Mouse (Mus musculus): ENCODE results near the gene Sgip1. TPM values are rescaled to one million over a fixed set of nuclear protein-coding genes. Genes with fewer than 3 reads are reported as not detected.

The Sgip1 gene
- polyA plus RNA-seq, 1 experiment from 2014 or later = 1.2 TPM

DNA sequence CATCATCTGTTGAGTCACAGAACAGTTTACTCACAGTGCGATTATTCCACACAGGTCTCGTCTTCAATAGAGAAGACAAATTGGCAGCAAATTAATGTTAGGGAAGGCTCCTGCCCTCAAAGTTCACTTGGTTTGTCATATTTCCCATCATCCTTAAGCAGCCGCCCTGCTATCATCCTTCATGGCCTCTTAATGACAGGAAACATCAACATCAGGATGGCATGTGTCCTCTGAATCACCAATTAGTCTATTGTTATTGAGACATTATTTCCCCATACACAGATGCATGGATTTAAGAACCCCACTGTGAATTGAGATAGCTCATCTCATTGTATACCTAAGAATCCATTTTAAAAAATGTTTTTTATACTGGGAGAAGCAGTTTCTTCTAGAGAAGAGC, 10.1 kb upstream of the Sgip1 start:
- no peak overlapping the region for H3K4me2 ChIP-seq (ENCODE audit: low read depth, low read length)
- ATAC-seq (replicated peaks; ENCODE audit: extremely low read depth, insufficient read depth, low FRiP score) = no peak
- no peaks in the 10 kb centered on the region for H3K36me3 ChIP-seq (ENCODE audit: control insufficient read depth, insufficient read depth)
- no peaks in the 10 kb centered on the region for H3K9me3 ChIP-seq (replicated peaks; ENCODE audit: control insufficient read depth, low read length)
- no peak overlapping the region for H3K27ac ChIP-seq (ENCODE audit: low read length)
- no peaks in the 10 kb centered on the region for H3K4me1 ChIP-seq (ENCODE audit: control insufficient read depth, insufficient read depth, low read length)
- WGBS = 74% methylated on average over 3 of the region's 3 CpGs
- H3K4me3 ChIP-seq (ENCODE audit: low read length) = no peak overlapping the region
- H3K27me3 ChIP-seq (ENCODE audit: control insufficient read depth, insufficient read depth, low read length) = no peaks in the 10 kb centered on the region
- H3K9ac ChIP-seq (ENCODE audit: low read length) = no peak overlapping the region

DNA sequence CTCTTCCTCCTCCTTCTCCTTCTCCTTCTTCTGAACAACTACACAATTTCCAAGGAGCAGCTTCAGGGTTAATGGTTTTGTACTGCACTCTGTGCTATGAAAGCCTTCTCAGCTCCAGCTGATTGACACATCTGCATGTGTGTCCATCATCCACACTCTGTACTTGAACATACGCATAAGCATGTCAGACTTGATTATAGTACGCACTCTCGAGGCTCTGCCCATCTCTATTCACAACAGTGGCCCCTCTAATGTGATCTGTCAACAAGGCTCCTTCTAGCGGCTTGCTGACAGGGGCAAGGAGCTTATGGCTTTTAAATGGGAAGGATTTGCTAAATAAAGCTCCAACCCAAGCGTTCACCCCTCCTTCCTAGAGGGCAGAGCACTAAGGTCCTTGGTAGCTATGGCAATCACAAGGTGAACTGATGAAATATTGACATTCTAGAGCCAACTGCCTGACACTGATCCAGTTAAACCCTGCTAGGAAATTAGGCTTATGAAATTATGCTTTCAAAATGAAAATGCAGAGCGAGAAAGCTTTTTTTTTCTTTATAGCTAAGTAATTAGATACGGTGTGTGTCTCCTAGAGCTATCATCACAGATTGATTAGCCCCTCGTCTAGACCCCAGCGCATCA, 7.0 kb upstream of the Sgip1 start:
- 59% methylated on average over 9 of the region's 9 CpGs for WGBS
- Histone ChIP-seq H3K9me3 (replicated peaks; ENCODE audit: control insufficient read depth, low read length) (no peaks in the 10 kb centered on the region), H3K27me3 (ENCODE audit: control insufficient read depth, insufficient read depth, low read length) (no peaks in the 10 kb centered on the region)

DNA sequence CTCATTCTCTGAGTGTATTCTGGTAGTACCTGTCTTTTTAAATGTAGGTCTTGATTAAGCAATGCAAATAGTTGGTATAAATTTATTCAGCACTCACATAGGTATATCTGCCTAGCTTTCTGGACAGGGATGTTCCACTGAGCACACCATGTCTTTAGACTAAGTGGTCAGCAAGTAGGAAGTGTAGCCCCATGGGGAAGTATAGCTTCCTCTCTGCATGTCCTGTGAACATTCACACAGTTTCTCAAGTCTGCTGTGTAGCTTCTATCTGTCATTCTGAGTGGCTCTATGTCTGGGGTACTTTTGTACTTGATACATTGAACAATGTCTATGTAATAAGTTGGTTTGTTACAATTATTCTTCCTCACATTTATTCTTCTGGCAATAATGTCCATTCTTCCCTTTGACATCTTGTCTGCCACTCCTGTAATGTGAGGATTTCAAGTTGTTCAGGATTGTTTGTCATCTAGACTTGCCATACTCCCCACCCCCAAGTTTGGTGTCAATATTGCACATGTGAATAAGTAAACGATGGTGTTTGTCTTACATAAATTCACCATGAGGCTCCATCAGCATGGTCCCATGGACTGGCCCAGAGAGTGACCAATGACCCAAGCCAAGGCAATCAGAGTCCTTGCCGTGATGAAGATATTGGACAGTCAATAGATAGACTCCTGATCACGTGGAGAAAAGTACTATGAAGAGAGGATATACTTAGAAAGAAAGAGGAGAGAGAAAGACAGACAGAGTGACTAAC, 12.4 kb downstream of the Sgip1 start:
- no peak overlapping the region for H3K9ac ChIP-seq (ENCODE audit: low read length)
- no peak overlapping the region for H3K27ac ChIP-seq (ENCODE audit: low read length)
- H3K27me3 ChIP-seq (ENCODE audit: control insufficient read depth, insufficient read depth, low read length) = no peaks in the 10 kb centered on the region
- ATAC-seq (replicated peaks; ENCODE audit: extremely low read depth, insufficient read depth, low FRiP score) = no peak
- H3K9me3 ChIP-seq (replicated peaks; ENCODE audit: control insufficient read depth, low read length) = no peaks in the 10 kb centered on the region
- 70% methylated on average over 3 of the region's 3 CpGs for WGBS
- no peak overlapping the region for H3K4me3 ChIP-seq (ENCODE audit: low read length)
- no peaks in the 10 kb centered on the region for H3K4me1 ChIP-seq (ENCODE audit: control insufficient read depth, insufficient read depth, low read length)
- H3K36me3 ChIP-seq (ENCODE audit: control insufficient read depth, insufficient read depth) = no peaks in the 10 kb centered on the region
- no peak overlapping the region for H3K4me2 ChIP-seq (ENCODE audit: low read depth, low read length)

More for the DNA sequence above, 7.0 kb upstream of the Sgip1 start:
- no peak overlapping the region for H3K4me2 ChIP-seq (ENCODE audit: low read depth, low read length)
- no peaks in the 10 kb centered on the region for H3K4me1 ChIP-seq (ENCODE audit: control insufficient read depth, insufficient read depth, low read length)
- H3K27ac ChIP-seq (ENCODE audit: low read length) = no peak overlapping the region
- no peaks in the 10 kb centered on the region for H3K36me3 ChIP-seq (ENCODE audit: control insufficient read depth, insufficient read depth)
- H3K9ac ChIP-seq (ENCODE audit: low read length) = no peak overlapping the region
- no peak overlapping the region for H3K4me3 ChIP-seq (ENCODE audit: low read length)
- no peak for ATAC-seq (replicated peaks; ENCODE audit: extremely low read depth, insufficient read depth, low FRiP score)

DNA sequence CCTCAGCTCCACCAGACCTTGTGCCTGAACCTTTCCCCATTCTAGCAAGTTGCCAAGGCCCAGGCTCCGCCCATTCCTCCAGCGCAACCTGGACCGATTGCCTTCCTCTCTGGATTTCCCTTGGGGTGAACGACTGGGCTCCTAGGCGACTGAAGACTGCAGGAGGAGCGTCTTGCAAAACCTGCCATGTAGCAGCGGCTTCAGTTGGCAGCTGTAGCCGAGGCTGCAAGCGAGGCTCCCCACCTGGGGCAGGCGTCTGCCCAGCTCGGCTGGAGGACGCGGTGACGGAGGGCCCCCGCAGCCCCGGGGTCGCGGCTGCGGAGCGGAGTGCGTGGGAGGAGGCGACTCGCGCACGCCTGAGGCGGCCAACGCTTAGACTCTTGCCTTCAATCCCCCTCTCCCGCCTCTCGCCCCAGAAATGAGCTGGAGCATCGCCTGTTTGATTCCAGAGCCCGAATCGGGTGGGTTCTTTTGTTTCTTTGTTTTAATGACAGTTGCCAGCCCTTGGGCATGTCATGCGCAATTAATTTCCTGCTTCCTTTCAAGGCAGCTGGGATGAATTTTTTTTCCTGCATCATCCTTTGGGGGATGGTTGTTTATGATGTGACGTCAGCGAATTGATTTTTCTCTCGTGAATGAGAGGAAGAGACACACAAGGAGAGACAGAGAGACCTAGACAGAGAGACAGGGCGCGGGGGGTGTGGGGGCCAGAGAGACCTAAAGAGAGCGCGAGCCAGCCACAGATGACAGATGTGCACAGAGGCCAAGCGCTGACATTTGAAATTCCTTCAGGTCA, 18.2 kb downstream of the Sgip1 start:
- 0 out of 2 replicates have a peak, but pooled peaks cover 4% of the 10 kb centered on the region for H3K27me3 ChIP-seq (ENCODE audit: control insufficient read depth, insufficient read depth, low read length)
- no peak; the same call in 1 of the 2 replicates for ATAC-seq (replicated peaks; ENCODE audit: extremely low read depth, insufficient read depth, low FRiP score)
- no peak overlapping the region for H3K27ac ChIP-seq (ENCODE audit: low read length)
- H3K4me2 ChIP-seq (ENCODE audit: low read depth, low read length) = peak overlapping the region; percentile 91
- H3K9ac ChIP-seq (ENCODE audit: low read length) = peak overlapping the region; percentile 70
- H3K36me3 ChIP-seq (ENCODE audit: control insufficient read depth, insufficient read depth) = no peaks in the 10 kb centered on the region
- H3K4me3 ChIP-seq (ENCODE audit: low read length) = peak overlapping the region; percentile 56
- WGBS = under 1% methylated on average over 41 of the region's 41 CpGs
- no peaks in the 10 kb centered on the region for H3K9me3 ChIP-seq (replicated peaks; ENCODE audit: control insufficient read depth, low read length)
- no peaks in the 10 kb centered on the region for H3K4me1 ChIP-seq (ENCODE audit: control insufficient read depth, insufficient read depth, low read length)

DNA sequence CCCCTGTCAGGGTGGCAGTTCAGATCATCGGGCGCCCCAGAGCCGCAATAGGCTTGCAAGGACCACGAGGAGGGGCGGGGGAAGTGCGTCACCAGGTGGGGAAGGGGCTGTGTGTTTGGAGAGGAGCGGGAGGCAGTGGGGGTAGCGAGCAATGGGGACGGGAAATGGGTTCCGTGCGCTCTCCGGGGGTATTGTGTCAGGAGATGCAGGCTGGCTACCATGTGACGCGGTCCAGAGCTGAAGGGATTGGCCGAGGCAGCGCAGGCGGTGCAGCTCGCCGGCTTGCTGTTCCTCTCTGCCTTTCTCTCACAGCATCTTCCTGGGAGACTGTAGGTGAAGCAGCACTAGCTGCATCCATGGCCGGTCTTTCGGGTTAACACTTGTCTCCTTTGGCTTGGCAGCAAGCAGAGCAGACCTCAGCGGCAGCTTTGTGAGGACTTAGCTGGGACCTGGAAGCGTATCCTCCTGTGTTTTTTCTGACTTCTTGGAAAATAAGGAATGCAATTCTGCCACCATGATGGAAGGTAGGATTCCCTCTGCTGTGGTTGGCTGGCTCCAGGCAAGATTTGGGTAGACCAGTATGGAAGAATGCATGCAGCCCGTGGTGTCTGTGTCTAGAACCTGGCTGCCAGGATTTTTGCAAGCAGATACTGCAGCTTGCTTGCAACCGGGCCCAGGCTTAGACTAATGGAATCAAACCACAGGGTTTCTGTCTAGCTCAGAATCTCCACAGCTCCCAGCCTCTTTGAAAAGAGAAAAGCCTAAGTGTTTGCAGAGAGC, 19.1 kb downstream of the Sgip1 start:
- Histone ChIP-seq H3K9ac (ENCODE audit: low read length) (peak overlapping the region; percentile 23; the same call in 1 of the 2 replicates), H3K27me3 (ENCODE audit: control insufficient read depth, insufficient read depth, low read length) (0 out of 2 replicates have a peak, but pooled peaks cover 4% of the 10 kb centered on the region), H3K36me3 (ENCODE audit: control insufficient read depth, insufficient read depth) (no peaks in the 10 kb centered on the region), H3K27ac (ENCODE audit: low read length) (no peak overlapping the region), H3K4me3 (ENCODE audit: low read length) (peak overlapping the region; percentile 56), H3K4me2 (ENCODE audit: low read depth, low read length) (peak overlapping the region; percentile 91), H3K9me3 (replicated peaks; ENCODE audit: control insufficient read depth, low read length) (no peaks in the 10 kb centered on the region), H3K4me1 (ENCODE audit: control insufficient read depth, insufficient read depth, low read length) (no peaks in the 10 kb centered on the region)
- 4% methylated on average over 25 of the region's 25 CpGs for WGBS
- peak; percentile 80 for ATAC-seq (replicated peaks; ENCODE audit: extremely low read depth, insufficient read depth, low FRiP score)

DNA sequence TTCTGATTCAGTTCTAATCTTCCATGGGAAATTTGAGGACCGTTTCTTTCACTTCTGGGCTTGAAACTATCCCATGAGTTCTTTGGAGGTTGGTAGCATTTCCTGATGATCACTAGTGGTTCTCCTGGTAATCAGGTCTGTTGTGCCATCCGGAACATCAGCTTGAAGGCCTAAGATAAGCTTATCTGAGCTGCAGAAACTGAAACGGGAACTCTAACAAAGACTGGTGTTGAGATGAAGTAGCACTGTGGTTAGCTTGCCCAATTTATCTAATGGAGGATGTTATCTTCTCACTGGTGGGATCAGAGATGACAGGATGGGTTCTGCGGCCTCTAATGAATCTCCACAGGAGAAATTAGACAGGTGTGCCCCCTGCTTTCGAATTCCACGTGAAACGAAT, 21.0 kb downstream of the Sgip1 start:
- H3K4me1 ChIP-seq (ENCODE audit: control insufficient read depth, insufficient read depth, low read length) = no peaks in the 10 kb centered on the region
- H3K36me3 ChIP-seq (ENCODE audit: control insufficient read depth, insufficient read depth) = no peaks in the 10 kb centered on the region
- no peak overlapping the region for H3K4me3 ChIP-seq (ENCODE audit: low read length)
- H3K27ac ChIP-seq (ENCODE audit: low read length) = no peak overlapping the region
- no peak overlapping the region for H3K4me2 ChIP-seq (ENCODE audit: low read depth, low read length)
- WGBS = 53% methylated on average over 7 of the region's 7 CpGs
- 0 out of 2 replicates have a peak, but pooled peaks cover 4% of the 10 kb centered on the region for H3K27me3 ChIP-seq (ENCODE audit: control insufficient read depth, insufficient read depth, low read length)
- H3K9me3 ChIP-seq (replicated peaks; ENCODE audit: control insufficient read depth, low read length) = no peaks in the 10 kb centered on the region
- no peak overlapping the region for H3K9ac ChIP-seq (ENCODE audit: low read length)
- ATAC-seq (replicated peaks; ENCODE audit: extremely low read depth, insufficient read depth, low FRiP score) = no peak

DNA sequence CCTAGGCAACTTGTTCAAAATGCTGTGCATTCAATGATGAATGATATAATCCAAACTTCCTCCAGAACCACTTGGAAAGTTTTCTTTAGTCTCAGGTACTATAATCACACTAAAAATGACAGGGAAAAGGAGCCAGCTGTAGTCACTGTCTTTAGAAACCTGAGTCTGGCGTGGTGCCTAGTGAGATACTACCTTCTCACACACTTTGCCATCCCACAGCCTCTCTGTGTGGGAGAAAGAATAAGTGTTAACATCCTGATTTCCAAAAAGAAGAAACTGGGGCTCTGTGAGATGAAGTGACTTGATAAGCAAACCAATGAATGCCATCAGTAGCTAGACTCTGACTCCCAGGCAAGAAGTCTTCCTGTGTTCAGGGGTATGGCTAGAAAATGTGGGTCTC, 28.0 kb downstream of the Sgip1 start:
- Histone ChIP-seq H3K4me2 (ENCODE audit: low read depth, low read length) (no peak overlapping the region), H3K27ac (ENCODE audit: low read length) (no peak overlapping the region), H3K4me1 (ENCODE audit: control insufficient read depth, insufficient read depth, low read length) (no peaks in the 10 kb centered on the region), H3K27me3 (ENCODE audit: control insufficient read depth, insufficient read depth, low read length) (no peaks in the 10 kb centered on the region), H3K4me3 (ENCODE audit: low read length) (no peak overlapping the region), H3K9me3 (replicated peaks; ENCODE audit: control insufficient read depth, low read length) (no peaks in the 10 kb centered on the region), H3K9ac (ENCODE audit: low read length) (no peak overlapping the region), H3K36me3 (ENCODE audit: control insufficient read depth, insufficient read depth) (no peaks in the 10 kb centered on the region)
- 73% methylated on average over 1 of the region's 1 CpGs for WGBS
- ATAC-seq (replicated peaks; ENCODE audit: extremely low read depth, insufficient read depth, low FRiP score) = no peak

DNA sequence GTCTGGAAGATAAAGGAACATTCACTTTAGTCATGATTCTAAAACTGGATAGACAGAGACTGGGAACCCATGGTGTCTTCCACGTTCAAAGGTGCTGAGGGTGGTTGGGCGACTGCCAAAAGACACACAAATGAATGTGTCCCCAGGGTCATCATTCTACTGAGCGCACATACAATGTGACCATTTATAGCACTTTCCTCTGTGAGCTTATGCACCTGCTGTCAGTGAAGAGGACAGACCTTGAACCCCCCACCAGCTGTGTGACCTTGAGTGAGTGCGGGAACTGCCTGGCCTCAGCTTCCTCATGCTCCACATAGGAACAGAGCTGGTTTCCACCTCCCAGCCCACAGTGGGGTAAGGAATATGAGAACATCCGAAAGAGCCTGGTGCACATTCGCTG, 28.8 kb downstream of the Sgip1 start:
- Histone ChIP-seq H3K4me1 (ENCODE audit: control insufficient read depth, insufficient read depth, low read length) (no peaks in the 10 kb centered on the region), H3K27me3 (ENCODE audit: control insufficient read depth, insufficient read depth, low read length) (no peaks in the 10 kb centered on the region), H3K4me2 (ENCODE audit: low read depth, low read length) (no peak overlapping the region), H3K4me3 (ENCODE audit: low read length) (no peak overlapping the region), H3K36me3 (ENCODE audit: control insufficient read depth, insufficient read depth) (no peaks in the 10 kb centered on the region), H3K9me3 (replicated peaks; ENCODE audit: control insufficient read depth, low read length) (no peaks in the 10 kb centered on the region), H3K9ac (ENCODE audit: low read length) (no peak overlapping the region), H3K27ac (ENCODE audit: low read length) (no peak overlapping the region)
- no peak for ATAC-seq (replicated peaks; ENCODE audit: extremely low read depth, insufficient read depth, low FRiP score)
- 76% methylated on average over 6 of the region's 6 CpGs for WGBS

Data from heart, embryonic 16.5 days (tissue).